Mouse (Mus musculus): ENCODE results near the gene Gtf2b.

DNA sequence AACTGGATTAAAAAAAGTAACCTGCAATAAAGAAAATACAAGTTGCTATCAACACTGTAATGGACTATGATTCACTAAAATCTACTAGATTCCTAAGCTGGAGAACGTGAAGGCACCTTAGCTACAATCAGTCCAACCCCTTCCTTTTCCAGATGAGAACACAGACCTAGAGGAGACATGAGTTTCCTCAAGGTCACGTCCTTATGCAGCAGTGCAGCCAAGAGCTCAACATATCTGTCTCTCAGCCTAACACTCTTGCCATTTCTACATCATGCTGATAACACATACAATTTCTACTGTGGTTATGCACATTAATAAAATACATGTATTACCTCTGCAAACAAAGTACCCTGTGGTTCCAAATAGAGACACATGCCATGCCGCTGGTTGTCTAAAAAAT is 46.7 kb downstream of the Gtf2b start:
- TF ChIP-seq POLR2A (IDR thresholded peaks at IDR 0.05; ENCODE audit: borderline replicate concordance, extremely low read depth, insufficient read depth, insufficient read length, poor library complexity, severe bottlenecking) (no peak), CTCF (IDR thresholded peaks at IDR 0.05; ENCODE audit: borderline replicate concordance, extremely low read depth, insufficient read depth, insufficient read length) (no peak)

All from brain, embryonic 14.5 days (tissue).